Mouse (Mus musculus) C3H10T1/2 (cell line): ENCODE data around the gene Trpd52l3. TPM values are rescaled to one million over a fixed set of nuclear protein-coding genes. Genes with fewer than 3 reads are reported as not detected.

Experiments used
- polyA plus RNA-seq, 2 experiments: library from polyadenylated mRNA; unstranded; fragments of >200 nt; fragmentation: generic; extraction: Trizol; gene quantifications; one replicate each; pipeline ENCODE4 v1.2.1; 2012; ENCODE audit warnings: missing spikeins in 2 of 2

Trpd52l3 gene
- polyA plus RNA-seq = not detected

DNA sequence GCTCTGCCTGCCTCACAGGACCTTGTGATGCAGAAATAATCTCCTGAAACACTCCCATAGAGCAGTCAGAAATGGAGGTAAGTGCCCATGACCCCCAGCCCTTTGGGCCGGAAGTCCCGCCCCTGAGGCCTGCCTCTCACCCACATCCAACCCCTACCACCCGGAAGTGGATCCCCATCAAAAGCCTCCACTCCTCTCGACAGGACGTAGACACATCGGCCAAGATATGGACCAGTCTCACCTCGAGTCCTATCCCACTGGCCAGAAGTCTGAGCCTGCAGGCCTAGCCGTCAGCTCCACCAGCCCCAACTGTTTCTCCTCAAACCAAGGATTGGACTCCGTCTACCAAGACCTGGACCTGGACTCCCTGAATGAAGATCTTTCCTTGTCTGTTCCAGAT is at the start of gene Trpd52l3:
Gene Trpd52l3 (plus strand): TSS at position 170 of the 400 bp plus-strand sequence.

DNA sequence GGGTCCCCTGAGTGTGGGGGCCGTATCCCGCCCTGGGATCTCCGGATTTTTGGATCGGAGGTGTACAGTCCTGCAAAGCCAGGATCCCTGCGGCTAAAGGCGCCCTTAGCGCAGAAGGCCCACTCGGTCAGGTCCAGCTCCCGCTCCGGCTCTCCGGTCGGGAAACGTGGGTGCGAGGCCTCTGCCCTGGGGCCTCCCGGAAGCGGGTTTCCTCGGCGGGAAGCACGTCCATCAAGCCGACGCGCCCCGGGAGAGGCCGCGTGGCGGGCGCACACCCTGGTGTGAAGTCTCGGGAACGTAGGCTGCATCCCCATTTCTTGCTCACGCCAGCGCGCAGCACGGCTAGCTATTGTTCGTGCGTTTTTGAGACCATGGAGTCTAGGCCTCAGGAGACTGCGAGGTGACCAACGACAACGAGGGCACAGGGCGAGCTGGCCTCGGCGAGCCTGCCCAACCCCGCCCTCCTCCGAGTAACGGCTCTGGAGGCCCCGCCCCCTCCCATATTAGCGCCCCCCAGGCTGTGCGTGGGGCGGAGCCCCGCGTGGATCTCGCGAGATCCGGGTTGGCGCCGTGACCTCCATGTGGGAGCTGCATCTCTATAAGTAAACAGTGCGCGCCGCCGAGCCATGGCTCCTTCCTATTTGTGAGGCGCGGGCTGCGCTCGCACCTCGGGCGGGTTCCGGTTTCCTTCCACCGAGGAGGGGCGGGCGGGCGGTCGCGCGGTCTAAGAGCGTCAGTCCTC is 26.5 kb downstream of the Trpd52l3 start, which contains the start of gene Uhrf2:
Gene Uhrf2 (plus strand): TSS at position 620 of the 742 bp plus-strand sequence.

Other genes starting within 250 kb of the Trpd52l3 start
- 1 to 10 TPM in 1 of 2 experiments, under 1 TPM in 1; 0.36 to 3.3 TPM for gene 9930021J03Rik, start 197.8 kb upstream of the Trpd52l3 start, polyA plus RNA-seq
- 1 to 10 TPM in 1 of 2 experiments, under 1 TPM in 1; 0.11 to 1.2 TPM for gene Ranbp6, start 190.8 kb upstream of the Trpd52l3 start, polyA plus RNA-seq
- under 1 TPM; 0.12 to 0.18 TPM for gene Il33, start 78.7 kb upstream of the Trpd52l3 start, polyA plus RNA-seq
- gene Uhrf2, start 26.7 kb downstream of the Trpd52l3 start, polyA plus RNA-seq = 10 to 100 TPM in 1 of 2 experiments, 1 to 10 TPM in 1; 2.8 to 33.3 TPM
- gene Gldc, start 171.6 kb downstream of the Trpd52l3 start, polyA plus RNA-seq = under 1 TPM; 0.07 to 0.22 TPM
- not detected for gene Mbl2, start 229.2 kb downstream of the Trpd52l3 start, polyA plus RNA-seq